Mouse (Mus musculus): ENCODE measurements around the gene Tec.

The Tec gene

DNA sequence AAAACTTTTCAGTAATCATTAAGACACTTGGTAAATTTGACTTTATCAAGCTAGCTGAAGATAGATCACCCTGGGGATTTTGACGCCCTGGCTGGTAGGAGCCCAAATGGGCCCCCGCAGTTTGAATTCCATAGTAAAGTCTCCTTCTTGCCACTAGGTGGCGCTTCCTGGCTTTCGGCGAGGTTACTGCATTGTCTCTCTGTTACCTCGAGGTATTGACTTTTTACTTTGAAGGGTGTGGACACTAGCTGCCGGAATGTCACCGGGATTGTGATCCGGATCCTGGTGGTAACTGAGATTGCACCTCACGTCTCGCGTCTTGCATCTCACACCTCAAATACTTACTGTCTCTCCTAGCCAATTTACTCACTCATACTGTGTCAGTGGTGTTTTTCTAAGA, 23.3 kb upstream of the Tec start:
- DNase-seq (ENCODE audit: low spot score in 2 of 2): peak in 1 of 2 experiments; percentile 50

DNA sequence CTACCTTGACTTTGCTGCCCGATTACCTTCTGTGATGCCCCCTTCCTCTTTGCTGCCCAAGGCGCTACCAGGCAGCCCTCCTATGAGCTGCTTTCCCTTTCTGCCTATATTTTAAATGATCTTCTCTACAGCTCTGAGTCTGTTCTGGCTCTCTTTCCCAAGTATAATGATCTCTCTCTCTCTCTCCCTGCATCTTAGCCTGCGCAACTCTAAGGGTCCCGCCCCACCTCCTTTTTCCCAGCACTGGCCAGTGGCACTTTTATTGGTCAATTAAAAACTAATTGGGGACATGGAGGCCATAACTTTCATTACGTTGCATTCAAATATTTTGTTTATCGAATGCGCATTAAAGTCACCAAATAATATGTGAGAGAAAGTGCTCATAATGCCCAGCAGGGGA, 20.0 kb upstream of the Tec start:
- DNase-seq (ENCODE audit: low spot score in 2 of 2): no peak

DNA sequence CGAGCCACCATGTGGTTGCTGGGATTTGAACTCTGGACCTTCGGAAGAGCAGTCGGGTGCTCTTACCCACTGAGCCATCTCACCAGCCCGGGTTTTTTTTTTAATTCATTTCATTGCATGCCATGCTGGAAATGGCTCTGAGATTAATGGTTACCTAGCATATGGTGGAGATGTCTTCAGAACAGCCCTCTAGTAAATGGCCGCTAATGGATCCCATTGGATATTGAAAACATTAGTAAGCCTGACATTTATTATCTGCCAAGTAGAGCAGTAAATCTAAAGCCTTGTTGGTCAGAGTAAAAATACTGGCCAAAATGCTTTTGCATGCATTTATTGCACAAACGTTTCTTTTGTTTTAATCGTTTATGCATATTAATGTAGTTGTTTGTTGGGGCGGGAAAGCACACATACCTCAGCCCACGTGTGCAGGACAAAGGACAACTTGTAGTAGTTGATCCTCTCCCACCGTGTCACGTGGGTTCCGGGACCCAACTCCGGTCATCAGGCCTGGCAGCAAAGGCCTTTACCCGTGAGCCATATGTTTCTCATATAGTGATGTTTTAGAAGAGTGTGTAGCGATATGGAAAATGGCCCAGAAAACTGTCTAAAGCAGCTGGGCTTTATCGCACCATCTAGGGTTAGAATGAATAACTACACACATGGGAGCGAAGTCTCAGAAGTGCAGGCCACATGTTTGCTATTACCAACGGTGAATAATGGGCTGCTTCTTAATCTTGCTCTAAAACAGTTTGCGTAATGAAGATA, 18.4 kb upstream of the Tec start:
- no peak for DNase-seq (ENCODE audit: low spot score in 2 of 2)

DNA sequence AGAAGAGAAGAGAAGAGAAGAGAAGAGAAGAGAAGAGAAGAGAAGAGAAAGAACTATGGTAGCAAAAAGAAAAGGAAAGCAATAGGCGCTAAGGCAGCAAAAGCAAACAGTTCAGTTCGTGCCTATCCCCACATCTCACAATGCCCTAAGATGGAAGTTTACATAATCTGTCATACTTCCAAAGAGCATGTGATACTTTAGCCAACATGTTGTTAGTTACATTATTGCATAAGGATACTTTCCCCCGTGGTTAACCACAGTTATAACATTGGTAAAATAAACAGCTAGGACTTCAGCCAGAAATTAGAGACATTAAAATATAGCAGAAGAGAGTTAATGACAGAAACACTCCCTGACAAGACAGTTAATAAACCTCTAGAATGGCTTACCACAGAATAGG, 15.4 kb upstream of the Tec start:
- DNase-seq (ENCODE audit: low spot score in 2 of 2): no peak

DNA sequence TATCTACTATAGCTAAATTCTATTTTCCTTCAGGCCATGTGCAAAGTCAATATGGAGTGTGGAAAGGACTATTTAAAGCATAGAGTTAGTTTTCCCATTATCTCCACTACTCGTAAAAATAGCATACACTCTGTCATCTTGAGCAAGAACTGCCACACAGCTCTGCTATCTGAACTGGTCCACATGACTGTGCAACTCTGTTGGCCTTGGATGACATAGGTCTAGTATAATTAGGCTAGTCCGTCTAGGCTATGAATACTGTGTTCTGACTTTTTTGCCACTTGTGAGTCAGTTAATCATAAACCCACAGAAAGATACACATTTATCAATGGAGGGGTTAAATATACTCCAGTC, 14.1 kb upstream of the Tec start:
- DNase-seq (ENCODE audit: low spot score in 2 of 2): peak in 1 of 2 experiments; percentile 25

DNA sequence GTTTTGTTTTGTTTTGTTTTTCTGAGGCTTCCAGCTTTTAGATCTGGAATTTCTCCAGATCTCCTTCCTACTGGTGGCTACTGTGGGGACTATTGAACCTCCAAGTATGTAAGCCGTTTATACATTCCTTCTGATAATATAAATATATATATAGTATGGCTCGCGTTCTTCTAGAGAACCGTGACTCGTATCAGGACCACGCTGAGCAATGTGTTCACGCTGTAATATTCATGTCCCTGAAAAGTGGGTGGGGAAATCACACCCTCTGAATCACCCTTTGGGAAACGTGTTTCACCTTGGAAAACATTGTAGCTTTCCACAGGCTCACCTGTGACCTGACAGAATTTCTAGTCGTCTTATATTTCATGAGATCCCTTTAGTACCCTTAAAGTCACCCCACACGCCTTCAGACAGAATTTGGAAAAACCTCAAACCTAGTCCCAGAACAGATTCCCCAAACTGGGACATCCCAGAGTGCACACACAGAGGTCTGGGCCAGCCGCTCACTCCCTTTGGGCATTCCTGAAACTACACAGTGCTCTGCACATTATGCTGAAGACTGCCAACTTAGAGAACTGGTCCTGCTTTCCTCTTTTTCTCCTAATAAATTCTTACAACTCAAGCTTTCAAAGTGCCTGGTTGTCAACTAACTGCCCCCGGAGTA, 13.6 kb upstream of the Tec start:
- DNase-seq (ENCODE audit: low spot score in 2 of 2): peak; percentile 8 to 16

DNA sequence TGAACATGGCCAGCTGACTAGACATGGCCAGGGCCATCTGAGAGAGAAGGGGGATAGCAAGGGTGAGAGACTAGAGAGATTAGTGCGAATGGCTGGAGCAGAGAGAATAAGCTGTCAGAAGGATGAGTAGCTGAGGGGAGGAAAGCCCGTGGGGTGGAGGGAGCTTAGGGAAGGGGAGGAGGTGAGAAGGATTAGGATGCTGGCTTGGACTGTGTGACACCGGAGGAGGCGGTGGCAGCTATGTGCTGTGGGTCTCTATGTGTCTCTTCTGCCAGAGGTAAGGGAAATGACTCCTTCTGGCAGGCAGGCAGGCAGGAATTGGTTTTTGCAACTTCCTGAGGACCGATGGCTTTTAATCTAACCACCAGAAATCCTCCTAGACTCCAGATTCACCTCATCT, 11.5 kb upstream of the Tec start:
- DNase-seq (ENCODE audit: low spot score in 2 of 2): no peak

DNA sequence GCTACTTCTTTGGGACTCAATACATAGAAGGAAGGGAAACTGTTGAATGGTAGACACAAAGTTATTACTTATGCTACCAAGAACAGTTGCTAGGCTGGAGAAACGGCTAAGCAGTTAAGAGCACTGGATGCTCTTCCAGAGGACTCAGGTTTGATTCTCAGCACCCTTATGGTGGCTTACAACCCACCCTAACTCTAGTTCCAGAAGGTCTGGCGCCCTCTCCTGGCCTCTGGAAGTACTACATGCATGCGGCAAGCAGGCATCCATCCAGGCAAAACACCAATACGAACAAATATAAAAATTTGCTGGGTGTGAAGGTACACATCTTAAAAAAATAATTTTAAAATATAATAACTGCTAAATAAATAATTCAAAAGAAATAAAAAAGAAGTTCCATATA, 2.8 kb upstream of the Tec start:
- DNase-seq (ENCODE audit: low spot score in 2 of 2): no peak

DNA sequence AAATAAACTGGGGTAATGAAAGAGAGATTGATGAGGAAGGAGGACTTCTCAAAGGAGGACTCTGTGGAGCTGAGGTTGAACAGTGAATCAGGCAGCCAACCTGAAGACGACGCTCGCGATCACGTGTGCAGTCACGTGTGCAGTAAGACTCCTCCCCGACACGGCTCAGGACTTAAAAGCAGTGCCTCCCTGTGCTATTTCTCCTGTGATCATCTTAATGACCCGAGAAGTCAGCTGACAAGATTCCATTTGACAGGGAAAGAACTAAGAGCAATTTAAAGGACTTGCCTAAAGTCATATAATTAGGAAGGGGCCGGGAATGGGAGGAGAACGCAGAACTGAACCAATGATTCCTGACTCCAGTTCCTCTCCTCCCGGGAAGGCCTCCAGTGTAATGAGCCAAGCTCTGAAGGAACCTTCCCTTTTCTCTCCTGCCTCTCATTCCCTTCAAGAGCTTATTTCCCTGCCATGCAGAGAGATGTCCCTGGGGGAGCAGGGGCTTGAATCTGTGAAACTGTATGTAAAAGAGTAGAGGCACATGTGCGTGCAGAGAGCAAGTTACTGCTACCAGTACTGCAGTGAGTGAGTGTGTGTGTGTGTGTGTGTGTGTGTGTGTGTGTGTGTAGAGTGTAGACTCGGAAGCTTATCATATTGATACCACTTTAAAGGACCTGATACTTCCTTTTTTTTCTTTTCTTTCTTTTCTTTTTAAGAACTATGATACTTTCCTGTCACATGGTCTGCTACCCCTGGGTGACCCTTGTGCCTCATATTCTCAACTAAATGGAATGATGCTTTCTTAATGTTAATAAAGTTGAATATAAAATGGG, 1.7 kb upstream of the Tec start:
- no peak for DNase-seq (ENCODE audit: low spot score in 2 of 2)

DNA sequence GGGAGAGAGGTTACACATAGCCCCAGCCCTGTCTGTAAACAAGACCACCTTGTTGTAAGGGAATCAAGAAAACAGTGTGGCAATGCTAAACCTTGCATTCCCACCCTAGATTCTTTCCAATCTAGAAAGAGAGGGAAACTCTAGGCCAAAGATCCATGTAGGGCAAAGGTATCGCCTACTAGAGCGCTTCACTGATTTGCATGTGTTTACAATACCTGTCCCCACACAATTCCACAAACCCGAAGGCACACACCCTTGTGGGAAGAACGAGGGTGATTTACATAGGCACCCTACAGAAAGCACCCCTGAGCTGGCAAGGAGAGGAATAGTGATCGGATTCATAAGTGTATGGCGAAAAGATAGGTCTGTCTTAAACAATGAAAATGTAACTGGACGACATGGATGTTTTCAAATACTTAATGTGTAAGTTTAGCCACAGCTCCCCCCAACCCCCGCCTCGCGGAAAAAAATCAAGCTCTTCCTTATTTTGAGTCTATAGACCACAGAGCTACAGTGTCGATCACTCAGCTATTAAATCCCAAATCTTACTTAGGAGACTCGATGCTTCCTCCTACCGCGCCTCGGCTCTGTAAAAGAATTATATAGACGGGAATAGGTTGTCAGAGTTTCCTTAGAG, 1.1 kb downstream of the Tec start:
- DNase-seq (ENCODE audit: low spot score in 2 of 2): no peak

DNA sequence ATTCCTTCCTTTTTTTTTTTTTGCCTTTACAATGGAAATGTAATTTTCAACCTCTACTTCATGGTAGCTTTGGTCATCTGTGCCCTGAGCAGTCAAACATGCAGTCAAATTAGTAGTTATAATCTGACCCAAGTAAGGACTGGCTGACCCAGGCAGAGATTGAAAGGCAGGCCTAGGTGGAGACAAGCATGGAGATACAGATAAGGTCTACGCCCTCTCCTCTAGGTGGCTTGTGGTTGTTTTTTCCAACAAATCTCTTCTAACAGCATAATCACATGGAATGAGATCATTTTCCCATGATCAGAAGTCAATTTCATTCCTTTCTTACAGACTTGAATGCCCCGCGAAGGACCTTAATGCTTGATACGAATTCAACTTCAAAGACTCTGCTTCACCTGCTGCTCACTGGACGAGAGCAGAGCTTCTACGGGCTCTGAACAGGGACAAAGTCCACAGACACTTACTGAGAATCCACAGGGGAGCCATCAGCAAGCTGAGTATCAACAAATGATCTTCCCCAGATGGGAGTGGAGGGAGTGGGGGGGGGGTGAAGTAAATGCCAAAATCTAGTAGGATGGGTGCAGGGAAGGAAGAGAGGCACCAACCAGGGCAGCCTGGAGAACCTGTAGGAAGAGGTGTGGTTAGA, 1.9 kb downstream of the Tec start:
- DNase-seq (ENCODE audit: low spot score in 2 of 2): no peak

DNA sequence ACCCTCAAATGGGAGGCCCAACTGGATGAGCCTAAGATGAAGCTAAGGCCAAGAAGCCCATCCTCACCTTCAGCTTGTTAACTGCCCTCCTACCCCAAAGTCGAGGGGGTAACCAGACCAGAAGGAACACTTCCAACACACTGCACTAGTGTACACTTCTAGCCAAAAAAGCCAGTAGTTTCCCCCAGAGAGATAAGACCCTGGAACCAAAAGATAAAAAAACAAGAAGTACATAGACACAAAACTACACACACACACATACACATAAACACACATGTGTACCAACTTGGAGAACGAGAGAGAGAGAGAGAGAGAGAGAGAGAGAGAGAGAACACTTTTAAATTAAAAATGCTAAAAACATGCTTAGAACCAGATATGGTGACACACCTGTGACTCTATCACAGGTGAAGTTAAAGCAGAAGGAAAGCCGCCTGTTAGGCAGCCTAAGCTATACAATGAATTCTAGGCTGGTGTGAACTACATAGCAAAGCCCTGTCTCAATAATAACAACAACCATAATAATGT, 3.6 kb downstream of the Tec start:
- DNase-seq (ENCODE audit: low spot score in 2 of 2): no peak

DNA sequence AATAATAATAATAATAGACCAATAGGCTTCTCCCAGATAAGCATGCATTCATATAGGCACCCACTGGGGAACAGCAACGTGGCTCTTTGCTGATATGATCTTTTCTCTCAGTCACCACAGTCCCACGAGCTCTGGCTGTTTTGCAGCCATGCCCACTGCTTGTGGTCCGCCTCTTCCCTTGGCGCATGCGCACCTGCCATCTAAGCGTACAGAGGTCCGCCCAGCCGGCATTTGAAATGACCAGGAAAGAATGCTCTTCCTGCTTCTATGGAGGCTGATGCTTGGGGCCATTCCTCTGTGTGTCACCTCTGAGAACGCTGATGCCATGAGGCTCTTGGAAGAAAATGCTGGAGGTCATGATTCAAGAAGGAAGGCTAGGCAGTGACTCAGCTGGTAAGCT, 5.1 kb downstream of the Tec start:
- no peak for DNase-seq (ENCODE audit: low spot score in 2 of 2)

DNA sequence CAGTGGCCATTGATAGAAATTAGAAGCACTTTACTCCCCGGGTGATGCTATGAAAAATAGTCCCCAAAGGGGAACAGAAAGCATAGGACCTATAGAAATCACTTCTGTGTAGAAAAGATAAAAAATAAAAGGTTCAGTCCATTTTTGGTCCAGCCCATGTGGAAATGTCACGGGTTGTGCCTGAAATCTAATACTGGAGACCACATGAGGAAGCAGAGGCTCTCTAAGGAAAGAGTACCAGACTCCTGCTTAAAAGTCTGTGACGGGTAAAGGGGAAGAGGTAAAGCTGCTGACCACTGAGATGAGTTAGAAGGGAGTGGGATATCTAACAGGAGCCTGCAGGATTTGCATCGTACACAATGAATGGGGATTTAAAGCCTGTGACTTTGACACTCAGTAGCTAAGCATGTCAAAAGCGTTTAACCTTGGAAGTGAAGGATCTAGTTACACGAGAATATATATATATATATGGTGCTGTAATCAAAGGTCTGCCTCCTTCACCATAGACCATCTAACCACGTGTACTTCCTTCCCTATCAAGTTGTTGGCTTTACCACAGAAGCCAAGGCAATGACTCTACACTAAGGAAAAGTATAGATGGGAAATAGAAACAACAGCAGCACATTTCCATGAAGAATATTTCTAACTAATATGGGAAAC, 6.4 kb downstream of the Tec start:
- DNase-seq (ENCODE audit: low spot score in 2 of 2): no peak

DNA sequence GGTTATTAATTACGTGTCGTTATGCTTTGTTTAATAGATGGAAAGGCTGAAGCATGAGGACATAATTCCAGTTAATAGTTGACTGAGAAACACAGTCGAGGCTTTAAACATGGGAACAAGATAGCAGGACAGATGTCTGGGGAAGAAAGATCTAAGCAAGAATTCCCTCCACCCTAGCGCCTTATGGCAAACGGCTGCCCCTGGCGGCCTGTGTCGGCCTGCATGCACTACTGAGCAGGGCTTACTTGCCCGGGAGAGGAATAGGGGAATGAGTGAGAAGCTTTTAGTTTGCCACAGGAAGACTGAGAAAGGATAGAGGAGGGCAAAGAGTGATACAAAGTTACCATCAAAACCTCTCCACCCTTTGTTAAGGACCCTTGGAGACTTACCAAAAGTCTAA, 7.4 kb downstream of the Tec start:
- no peak for DNase-seq (ENCODE audit: low spot score in 2 of 2)

DNA sequence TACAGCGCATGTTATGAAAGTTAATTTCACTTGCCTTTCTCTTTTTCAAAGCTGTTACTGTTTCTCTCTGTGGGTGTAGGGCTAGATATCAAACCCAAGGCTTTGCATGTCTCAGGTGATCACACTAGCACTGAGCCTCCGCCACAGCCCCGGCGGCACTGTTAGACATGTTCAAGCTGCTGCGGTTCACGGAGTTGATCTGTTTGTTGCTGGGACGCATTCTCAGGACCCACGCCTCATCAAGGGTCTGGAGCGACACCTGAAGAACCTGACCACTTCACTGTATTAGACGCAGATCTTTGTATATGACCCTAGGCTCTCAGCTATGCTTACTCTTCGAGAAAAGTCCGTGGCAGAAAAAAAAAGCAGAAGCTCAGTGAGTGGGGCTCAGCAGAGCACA, 10.0 kb downstream of the Tec start:
- no peak for DNase-seq (ENCODE audit: low spot score in 2 of 2)

DNA sequence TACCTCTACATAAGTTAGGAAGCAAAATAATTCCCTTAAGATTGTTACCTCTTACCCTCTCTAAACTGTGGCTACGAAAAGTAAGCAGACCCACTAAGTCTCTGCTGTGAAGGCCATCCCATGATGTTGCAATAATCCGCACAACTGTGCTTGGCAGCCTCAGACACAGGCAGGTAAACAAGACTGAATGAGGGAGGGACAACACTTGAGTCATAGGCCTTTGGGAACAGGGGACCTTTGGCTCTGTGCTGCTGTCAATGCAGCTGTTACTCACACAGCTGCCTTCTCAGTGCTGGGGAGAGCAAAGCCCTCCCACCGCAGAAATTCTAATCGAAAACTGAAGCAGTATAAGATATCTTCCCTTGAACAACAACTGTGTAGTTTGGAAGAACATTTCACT, 10.5 kb downstream of the Tec start:
- DNase-seq (ENCODE audit: low spot score in 2 of 2): no peak

DNA sequence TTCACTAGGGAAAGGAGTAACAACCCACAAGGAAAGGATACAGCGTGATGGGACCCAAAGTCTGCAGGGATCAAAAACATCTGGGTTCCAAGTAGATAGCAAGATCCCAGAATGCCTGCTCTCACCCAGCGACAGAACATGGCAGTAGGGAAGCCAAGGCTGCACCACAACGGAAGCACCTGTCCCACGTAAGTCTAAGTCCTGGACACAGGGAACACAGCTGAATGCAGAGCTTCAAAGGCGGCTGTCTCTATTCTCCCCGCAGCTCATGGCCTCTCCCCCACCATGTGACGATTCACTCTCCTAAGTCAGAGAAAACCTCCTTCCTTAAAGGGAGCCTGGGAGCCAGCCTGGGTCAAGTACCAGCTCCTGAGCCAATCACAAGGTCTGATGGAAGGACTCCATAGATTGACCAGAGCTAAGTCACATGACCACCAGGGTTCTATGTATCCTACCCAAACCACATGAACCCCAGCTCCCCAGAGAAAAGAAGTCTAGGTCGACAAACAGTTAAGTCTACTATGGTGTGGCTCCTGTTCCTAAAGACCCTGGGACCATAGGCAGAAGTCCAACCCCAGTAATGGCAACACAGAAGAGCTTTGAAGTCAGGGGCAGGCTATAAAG, 11.9 kb downstream of the Tec start:
- no peak for DNase-seq (ENCODE audit: low spot score in 2 of 2)

DNA sequence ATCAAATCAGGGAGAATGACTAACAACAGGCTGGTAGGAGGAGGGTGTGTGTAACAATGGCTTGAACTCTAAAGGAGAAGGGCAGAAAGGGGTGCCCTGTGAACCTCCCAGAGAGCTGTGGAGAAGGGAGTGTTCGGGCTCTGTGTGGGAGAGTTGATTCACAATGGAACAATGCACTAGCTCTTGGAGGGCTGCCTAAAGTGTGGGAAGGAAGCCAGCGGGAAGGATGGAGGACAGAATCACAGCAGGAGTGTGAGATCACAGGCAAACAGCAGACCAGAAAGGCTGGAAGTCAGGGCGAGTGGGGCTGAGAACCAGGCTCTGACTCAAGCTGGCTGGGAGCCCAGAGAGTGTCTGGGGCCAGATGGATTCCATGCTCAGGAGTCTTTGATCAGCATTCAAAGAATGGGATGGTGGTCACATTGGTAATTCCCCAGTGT, 12.6 kb downstream of the Tec start:
- DNase-seq (ENCODE audit: low spot score in 2 of 2): peak; percentile 81 to 83

DNA sequence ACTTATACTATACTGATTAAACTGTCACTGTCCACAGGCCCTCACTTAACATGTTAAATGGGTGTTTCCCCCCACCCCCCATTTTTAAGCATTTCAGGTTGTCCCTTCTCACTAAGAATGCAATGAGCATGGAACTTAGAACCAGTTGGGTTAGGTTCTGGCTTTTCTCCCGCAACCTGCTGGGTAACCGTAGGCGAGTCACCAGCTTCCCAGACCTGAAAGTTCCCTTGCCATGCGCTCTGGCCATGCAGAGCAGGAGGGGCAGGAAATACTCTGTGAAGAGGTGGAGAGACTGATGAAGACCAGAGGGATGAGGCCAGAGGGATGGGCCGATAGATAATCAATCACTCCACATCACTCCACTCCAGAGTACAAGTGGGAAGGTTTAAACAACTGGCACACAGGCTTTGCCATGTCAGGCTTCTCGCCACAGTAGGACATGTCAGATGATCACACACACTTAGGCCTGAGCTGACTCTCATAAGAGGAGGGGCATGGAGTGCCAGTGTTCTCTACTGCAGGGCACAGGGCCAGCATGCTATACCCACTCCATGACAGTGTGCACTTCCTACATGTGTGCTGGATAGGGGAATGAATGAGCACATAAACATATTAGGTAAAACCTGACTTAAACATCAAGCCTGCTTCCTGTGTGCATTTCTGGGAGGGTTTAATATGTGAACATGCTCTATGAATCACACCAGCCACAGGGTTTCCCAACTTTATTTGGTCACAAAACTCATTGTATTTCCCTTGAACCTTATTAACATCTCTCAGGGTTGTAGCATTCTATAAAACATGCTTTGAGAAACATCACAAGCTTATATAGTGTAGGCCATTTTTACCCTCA, 13.9 kb downstream of the Tec start:
- DNase-seq (ENCODE audit: low spot score in 2 of 2): no peak

All from frontal cortex, postnatal 36 days (tissue).